Mouse (Mus musculus) liver, postnatal 0 days (tissue): ENCODE measurements around the gene Gm20736. TPM values are rescaled to one million over a fixed set of nuclear protein-coding genes. Genes with fewer than 3 reads are reported as not detected.
"Not testable (repeated sequence)": the region's sequence is repeated elsewhere in the genome, so short reads cannot be mapped to it uniquely, and the experiment has no call there.

ENCODE experiments used
- ATAC-seq: fragments of 200-750 bp; cut with Nextera tagmentation; 2 replicates; pipeline ENCODE4 v1.8.0; 2017; ENCODE audit warnings: mild to moderate bottlenecking, moderate library complexity
- DNase-seq: peaks from one replicate; pipeline ENCODE4 v3.0.0-alpha.2; 2016
- H3K27ac ChIP-seq: fragments of 300-500 bp; sonication (generic); 2 replicates; pipeline ENCODE4 v1.5.1; 2014; ENCODE audit warnings: antibody characterized with exemption, moderate library complexity, mild to moderate bottlenecking, low read depth
- H3K27me3 ChIP-seq: fragments of 300-500 bp; sonication (generic); 2 replicates; pipeline ENCODE4 v1.6.1; 2014; ENCODE audit warnings: low read length, control low read depth, mixed read lengths; ENCODE audit not compliant: insufficient read depth
- H3K36me3 ChIP-seq: fragments of 300-500 bp; sonication (generic); replicated peaks from 2 replicates; pipeline ENCODE4 v1.6.1; 2014; ENCODE audit warnings: mild to moderate bottlenecking, control low read depth, low read length, moderate library complexity, mixed read lengths; ENCODE audit not compliant: insufficient read depth
- H3K4me1 ChIP-seq: fragments of 300-500 bp; sonication (generic); 2 replicates; pipeline ENCODE4 v1.6.1; 2014; ENCODE audit warnings: antibody characterized with exemption, mild to moderate bottlenecking, control low read depth; ENCODE audit not compliant: insufficient read depth
- H3K4me2 ChIP-seq: fragments of 300-500 bp; sonication (generic); 2 replicates; pipeline ENCODE4 v1.6.1; 2014; ENCODE audit warnings: low read depth, mild to moderate bottlenecking, low read length, moderate library complexity, mixed read lengths
- H3K4me3 ChIP-seq: fragments of 300-500 bp; sonication (generic); 2 replicates; pipeline ENCODE4 v1.5.1; 2014; ENCODE audit warnings: low read depth, low read length
- H3K9ac ChIP-seq: fragments of 300-500 bp; sonication (generic); replicated peaks from 2 replicates; pipeline ENCODE4 v1.6.1; 2014; ENCODE audit warnings: mild to moderate bottlenecking, moderate library complexity
- H3K9me3 ChIP-seq: fragments of 300-500 bp; sonication (generic); 2 replicates; pipeline ENCODE4 v1.6.1; 2016; ENCODE audit warnings: mild to moderate bottlenecking, control low read depth, low read length, mixed read lengths
- WGBS: fragments of 180-500 bp; shearing (Covaris S2); extraction: QIAGEN DNeasy Blood & Tissue Kit; methylation state at CpG from one replicate; pipeline ENCODE4 v1.1.7; 2014; ENCODE audit not compliant: insufficient replicate concordance; 5-methylcytosine and 5-hydroxymethylcytosine counted together
- polyA plus RNA-seq: library from polyadenylated mRNA; unstranded; fragments of >200 nt; fragmentation: Nextera tagmentation; extraction: Ambion mirVana; gene quantifications from 2 replicates; pipeline ENCODE4 v1.2.1, GENCODE M21; 2015

Gm20736 gene
- not detected in 2 replicates for polyA plus RNA-seq

- not testable (repeated sequence) for DNase-seq, H3K9me3 ChIP-seq, H3K27ac ChIP-seq, H3K36me3 ChIP-seq, H3K4me1 ChIP-seq, ATAC-seq, H3K27me3 ChIP-seq, H3K4me2 ChIP-seq, H3K9ac ChIP-seq, H3K4me3 ChIP-seq
- no CpG with 5 or more reads among the region's 5 CpGs for WGBS
Observed at GRCm38 (mm10) chrY:65377390-65377789, at the start of gene Gm20736. TSS of gene Gm20736 (plus strand) at chrY:65377690.

Other genes with a start within 250 kb of the Gm20736 start
- not detected in 2 replicates for gene Gm20924, start 170.2 kb upstream of the Gm20736 start, polyA plus RNA-seq